ENCODE assay signal across 8 mouse cellular contexts in the genomic region with DNA sequence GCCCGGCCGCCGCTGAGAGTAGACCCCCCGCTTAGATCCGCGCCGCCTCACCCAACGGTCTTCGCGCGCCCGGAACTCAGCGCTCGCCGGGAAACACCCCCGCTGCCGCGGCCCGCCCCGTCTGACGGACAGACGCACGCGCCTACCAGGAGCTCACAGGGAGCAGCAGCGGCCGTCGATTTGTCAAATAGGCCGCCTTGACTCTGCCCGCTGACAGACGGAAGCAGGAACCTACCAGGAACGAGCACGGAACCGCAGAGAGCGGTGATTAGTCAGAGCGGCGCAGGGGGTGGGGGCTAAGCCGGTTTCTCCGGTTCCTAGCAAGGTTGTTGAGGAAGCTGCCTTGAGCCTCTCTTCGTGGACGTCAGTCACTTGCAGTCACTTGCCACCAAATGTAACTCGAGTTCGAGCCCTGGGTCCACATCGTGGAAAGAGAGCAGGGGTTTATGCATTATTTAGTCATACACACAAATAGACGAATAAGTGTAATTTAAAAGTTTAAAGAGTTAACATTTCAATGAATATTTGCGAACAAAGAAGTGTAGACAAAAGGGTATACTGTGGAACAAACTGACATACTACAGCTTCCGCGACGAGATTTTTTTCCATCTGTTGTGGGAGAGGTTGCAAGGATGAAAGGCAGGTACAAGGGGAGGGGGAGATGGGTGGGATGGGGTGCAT. TPM values are rescaled to one million over a fixed set of nuclear protein-coding genes. Genes with fewer than 3 reads are reported as not detected.
DNase-seq lines count a peak whose midpoint lies in the region; ATAC-seq lines count a peak whose summit lies in the region.

Gene Traf2 (minus strand): TSS at position 130 of the 681 bp plus-strand sequence.

- H3K27me3 ChIP-seq in heart, embryonic 14.5 days (ENCODE audit: control insufficient read depth, insufficient read depth, low read length) = no peaks in the 10 kb centered on the region
- no peaks in the 10 kb centered on the region for H3K27me3 ChIP-seq in liver, embryonic 13.5 days
- no peaks in the 10 kb centered on the region for H3K27me3 ChIP-seq in stomach, embryonic 16.5 days (ENCODE audit: control insufficient read depth, insufficient read depth, low read length)

- peak; percentile 95 for DNase-seq in c-Kit-negative CD71-positive TER-119-positive erythroid progenitor cells, embryonic 14.5 days (ENCODE audit: low read depth, low spot score)
- DNase-seq in fibroblast of lung, adult 2 months (ENCODE audit: low read depth) = peak; percentile 98
- peak; percentile 99 for DNase-seq in kidney, postnatal 14 days
- DNase-seq in liver, embryonic 13.5 days = peak; percentile 98
- peak; percentile 96 for DNase-seq in neural tube, embryonic 10.5 days (ENCODE audit: extremely low spot score, low spot score)

- H3K36me3 ChIP-seq in heart, embryonic 14.5 days (ENCODE audit: control insufficient read depth, insufficient read depth, low read length) = peaks cover 9% of the 10 kb centered on the region; the same call in 1 of the 2 replicates
- H3K36me3 ChIP-seq in liver, embryonic 13.5 days = peaks cover 11% of the 10 kb centered on the region
- H3K36me3 ChIP-seq in stomach, embryonic 16.5 days (ENCODE audit: control insufficient read depth, insufficient read depth, low read length) = no peaks in the 10 kb centered on the region

- H3K27ac ChIP-seq in heart, embryonic 14.5 days (replicated peaks in 1 of 2; ENCODE audit: control insufficient read depth in 1 of 2, insufficient read depth in 1 of 2, low read depth in 2 of 2, low read length in 2 of 2) = peak within 1 kb of the TSS; percentile 20 to 79; a peak in 3 of 4 replicates
- H3K27ac ChIP-seq in liver, embryonic 13.5 days = peak within 1 kb of the TSS; percentile 80
- H3K27ac ChIP-seq in stomach, embryonic 16.5 days (ENCODE audit: low read length) = peak within 1 kb of the TSS; percentile 57

- H3K9ac ChIP-seq in heart, embryonic 14.5 days (ENCODE audit: low read length) = peak within 1 kb of the TSS; percentile 87
- H3K9ac ChIP-seq in liver, embryonic 13.5 days = peak within 1 kb of the TSS; percentile 91
- peak within 1 kb of the TSS; percentile 85 for H3K9ac ChIP-seq in stomach, embryonic 16.5 days (ENCODE audit: low read length)

- no peaks in the 10 kb centered on the region for H3K9me3 ChIP-seq in heart, embryonic 14.5 days (ENCODE audit: control insufficient read depth, low read length)
- no peaks in the 10 kb centered on the region for H3K9me3 ChIP-seq in liver, embryonic 13.5 days (replicated peaks)
- H3K9me3 ChIP-seq in stomach, embryonic 16.5 days (replicated peaks; ENCODE audit: control insufficient read depth, low read length) = no peaks in the 10 kb centered on the region

- peak within 1 kb of the TSS; percentile 79 for H3K4me2 ChIP-seq in heart, embryonic 14.5 days (ENCODE audit: low read length)
- H3K4me2 ChIP-seq in liver, embryonic 13.5 days = peak within 1 kb of the TSS; percentile 91
- H3K4me2 ChIP-seq in stomach, embryonic 16.5 days (ENCODE audit: low read depth, low read length) = peak within 1 kb of the TSS; percentile 86

- 3% methylated on average over 48 of the region's 48 CpGs for WGBS in heart, embryonic 14.5 days
- WGBS in liver, embryonic 13.5 days (ENCODE audit: insufficient replicate concordance) = 4% methylated on average over 48 of the region's 48 CpGs
- 3% methylated on average over 48 of the region's 48 CpGs for WGBS in stomach, embryonic 16.5 days

- peaks cover 4 to 11% of the 10 kb centered on the region in 2 experiments for H3K4me1 ChIP-seq in heart, embryonic 14.5 days (ENCODE audit: control insufficient read depth in 2 of 2, insufficient read depth in 2 of 2, low read length in 2 of 2)
- peaks cover 28% of the 10 kb centered on the region for H3K4me1 ChIP-seq in liver, embryonic 13.5 days (replicated peaks)
- peaks cover 14% of the 10 kb centered on the region for H3K4me1 ChIP-seq in stomach, embryonic 16.5 days (ENCODE audit: control insufficient read depth, insufficient read depth, low read length)

- H3K4me3 ChIP-seq in heart, embryonic 14.5 days (ENCODE audit: control insufficient read depth in 1 of 2, insufficient read depth in 1 of 2, low read depth in 1 of 2, low read length in 2 of 2) = peak within 1 kb of the TSS; percentile 66 to 85
- H3K4me3 ChIP-seq in liver, embryonic 13.5 days (replicated peaks) = peak within 1 kb of the TSS; percentile 85
- peak within 1 kb of the TSS; percentile 83 for H3K4me3 ChIP-seq in stomach, embryonic 16.5 days (replicated peaks; ENCODE audit: low read length)

- peak; percentile 86 for ATAC-seq in CD4-positive, CD25-positive, alpha-beta regulatory T cell, adult 4 months
- peak; percentile 98 for ATAC-seq in heart, embryonic 14.5 days (ENCODE audit: insufficient number of reproducible peaks, insufficient read depth, low FRiP score, low read depth)
- ATAC-seq in liver, embryonic 13.5 days (ENCODE audit: low read depth) = peak; percentile 100
- ATAC-seq in stomach, embryonic 16.5 days (ENCODE audit: insufficient read depth, low FRiP score) = peak; percentile 100

RNA-seq across cellular contexts. Expression of gene Traf2, which starts in this region (rescaled TPM):
- polyA plus RNA-seq in CD4-positive, CD25-positive, alpha-beta regulatory T cell, adult 4 months (2017; shearing (Covaris generic)) = 100 to 1,000 TPM in 1 of 2 experiments, 10 to 100 TPM in 1; 83.7 to 125 TPM
- polyA plus RNA-seq in heart, embryonic 14.5 days (2014; fragmentation: Nextera tagmentation; extraction: Ambion mirVana) = 19.1 and 19.8 TPM in 2 replicates
- polyA plus RNA-seq in liver, embryonic 13.5 days (2015; fragmentation: Nextera tagmentation; extraction: Ambion mirVana) = 16.6 and 18.7 TPM in 2 replicates
- 31.5 and 32.1 TPM in 2 replicates for polyA plus RNA-seq in stomach, embryonic 16.5 days (2015; fragmentation: Nextera tagmentation; extraction: Ambion mirVana)

Comparison
In these comparisons a context has a peak if more than half of its experiments do, and no peak if none do; other contexts are left out.
1. Peak in every context shown above with its lines: DNase-seq, ATAC-seq, H3K4me3 ChIP-seq and H3K27ac ChIP-seq.